Mouse (Mus musculus) retina, adult 2 months (tissue): ENCODE measurements around the gene Zfp553.

Source experiments
- DNase-seq: peaks from one replicate; pipeline ENCODE4 v3.0.0-alpha.2; 2012; ENCODE audit warnings: low read depth, low spot score

Zfp553 gene

DNA sequence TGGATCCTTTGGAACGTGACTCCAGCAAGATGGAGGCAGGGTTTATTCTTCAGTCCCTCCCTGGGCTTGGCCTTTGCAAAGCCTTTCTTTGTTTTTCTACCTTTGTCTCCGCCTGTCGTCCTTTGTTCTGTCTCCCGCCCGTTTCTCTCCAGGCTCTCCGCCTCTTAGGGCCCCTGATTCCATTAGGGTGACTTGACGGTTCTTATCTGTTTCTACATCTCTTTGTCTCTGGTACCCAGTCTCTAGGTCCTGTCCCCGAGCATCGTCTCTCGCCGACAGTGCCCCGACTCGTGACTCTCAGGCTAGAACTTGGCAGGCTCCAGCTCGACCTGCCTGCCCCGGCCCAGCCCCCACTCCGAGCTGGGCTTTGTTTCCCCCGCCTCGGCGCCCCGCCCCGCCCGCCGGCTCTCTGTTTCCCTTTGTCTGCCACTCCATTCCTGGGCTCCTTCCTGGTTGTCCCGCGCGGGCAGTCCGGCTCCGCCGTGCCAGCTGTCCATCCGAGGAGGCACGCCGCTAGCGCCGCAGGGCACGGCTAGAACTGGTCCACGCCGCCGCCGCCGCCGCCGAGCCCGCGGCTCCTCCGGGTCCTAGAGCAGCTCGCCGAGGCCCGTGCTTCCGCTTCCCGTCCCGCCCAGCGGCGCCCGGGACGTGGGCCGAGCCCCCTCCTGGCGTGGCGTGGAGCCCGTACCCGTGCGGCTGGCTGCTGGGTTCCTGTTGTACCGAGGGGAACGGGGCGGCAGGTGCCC lies at the start of gene Zfp553, which contains the start of gene Sept1:
Zfp553 (plus strand) TSS at position 440 of the 746 bp plus-strand sequence.
Sept1 (minus strand) TSS at position 509 of the 746 bp plus-strand sequence.
- DNase-seq, result no peak

- DNase-seq, result no peak
Observed at GRCm38 (mm10) chr7:127183345-127183744, 49.5 kb upstream of the Zfp553 start.

DNA sequence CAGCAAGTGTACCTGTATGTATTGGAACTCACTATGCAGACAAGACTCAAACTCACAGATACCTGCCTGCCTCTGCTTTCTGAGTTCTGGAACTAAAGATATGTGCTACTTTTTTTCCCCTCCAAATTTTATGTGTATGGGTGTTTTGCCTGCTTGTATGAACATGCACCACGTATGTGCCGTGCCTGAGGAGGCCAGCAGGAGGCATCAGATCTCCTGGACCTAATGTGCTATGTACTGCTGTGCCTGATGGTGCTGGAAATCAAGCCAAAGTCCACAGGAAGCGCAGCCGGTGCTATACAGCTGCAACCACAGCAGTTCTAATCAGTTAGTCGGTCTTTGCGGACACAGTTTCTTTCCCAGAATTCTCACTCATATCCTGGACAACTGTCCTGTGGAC lies 49.0 kb upstream of the Zfp553 start:
- no peak for DNase-seq

- DNase-seq, result no peak
Observed at GRCm38 (mm10) chr7:127184720-127185119, 48.1 kb upstream of the Zfp553 start.

- DNase-seq, result no peak
Observed at GRCm38 (mm10) chr7:127185601-127186000, 47.3 kb upstream of the Zfp553 start.

DNA sequence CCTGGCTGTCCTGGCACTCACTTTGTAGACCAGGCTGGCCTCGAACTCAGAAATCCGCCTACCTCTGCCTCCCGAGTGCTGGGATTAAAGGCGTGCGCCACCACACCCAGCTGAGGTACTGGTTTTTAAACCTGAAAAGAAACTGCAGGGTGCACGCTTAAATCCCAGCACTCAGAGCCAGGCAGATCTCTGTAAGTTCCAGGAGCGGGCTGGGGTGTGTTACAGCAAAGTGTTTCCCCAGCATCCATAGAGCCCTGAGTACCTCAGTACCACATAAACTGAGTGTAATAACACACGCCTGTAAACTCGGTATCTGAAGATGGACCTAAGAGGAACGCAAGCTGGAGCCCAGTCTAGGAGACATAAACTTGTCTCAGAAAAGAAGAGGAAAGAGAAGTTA lies 45.5 kb upstream of the Zfp553 start:
- no peak for DNase-seq

DNA sequence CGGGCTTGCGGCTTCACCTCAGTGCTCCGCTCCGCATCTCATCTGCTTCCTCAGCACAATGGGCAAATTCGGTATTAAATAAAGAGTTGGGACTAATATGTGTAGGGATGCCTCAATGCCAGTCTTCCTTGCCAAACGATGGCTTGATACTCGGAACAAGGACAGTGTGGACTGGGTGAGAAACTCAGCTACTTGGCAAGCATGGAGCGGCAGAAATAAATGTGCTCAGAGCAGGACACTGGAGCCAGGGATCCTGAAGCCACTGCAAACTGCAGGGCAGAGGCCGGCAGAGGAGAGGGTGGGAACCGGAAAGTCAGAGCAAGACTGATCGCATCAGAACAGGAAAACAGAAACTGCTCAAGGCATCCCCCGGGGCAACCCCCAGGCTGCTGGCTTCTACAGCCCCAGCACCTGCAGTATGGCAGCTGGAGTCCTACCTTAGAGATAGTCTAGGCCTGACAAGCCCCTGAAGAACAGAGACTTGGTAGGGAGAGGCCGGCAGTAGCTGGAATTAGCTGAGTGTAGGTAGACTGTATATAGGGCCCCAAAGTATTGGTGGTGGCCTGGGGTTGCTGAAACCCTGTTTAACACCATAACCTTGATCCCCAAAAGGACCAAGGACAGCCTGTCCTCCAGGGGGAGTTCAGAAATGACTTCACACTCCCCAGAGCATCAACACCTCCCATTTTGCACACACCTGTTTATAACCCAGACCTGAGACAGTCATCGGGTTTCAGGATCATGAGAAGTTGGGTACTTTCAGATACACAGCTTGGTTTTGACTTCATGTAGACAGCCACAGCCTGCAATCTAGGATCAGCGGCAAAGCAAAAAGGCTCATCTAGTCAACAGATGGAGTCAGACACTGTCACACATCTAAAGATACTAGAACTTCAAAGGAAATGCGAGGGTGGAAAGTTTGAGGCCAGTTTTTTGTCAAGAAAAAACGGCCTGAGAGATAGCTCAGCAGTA lies 44.3 kb upstream of the Zfp553 start:
- no peak for DNase-seq

DNA sequence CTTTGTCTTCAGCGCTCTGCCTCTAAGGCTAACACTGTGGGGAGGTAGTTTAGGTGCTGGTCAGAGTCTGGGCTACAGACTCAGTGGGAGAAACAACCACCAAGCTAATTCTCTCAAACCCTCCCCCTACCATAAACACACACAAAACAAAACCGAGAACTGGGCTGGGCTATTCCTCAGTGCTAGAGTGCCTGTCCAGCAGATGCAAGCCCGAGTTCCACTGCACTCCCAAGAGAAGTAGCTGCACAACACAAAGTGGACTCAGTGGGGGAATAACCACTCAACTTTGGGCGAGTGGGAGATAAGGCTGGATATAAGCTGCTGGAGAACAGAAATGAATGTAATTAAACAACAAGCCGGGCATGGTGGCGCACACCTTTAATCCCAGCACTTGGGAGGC lies 42.2 kb upstream of the Zfp553 start:
- no peak for DNase-seq

DNA sequence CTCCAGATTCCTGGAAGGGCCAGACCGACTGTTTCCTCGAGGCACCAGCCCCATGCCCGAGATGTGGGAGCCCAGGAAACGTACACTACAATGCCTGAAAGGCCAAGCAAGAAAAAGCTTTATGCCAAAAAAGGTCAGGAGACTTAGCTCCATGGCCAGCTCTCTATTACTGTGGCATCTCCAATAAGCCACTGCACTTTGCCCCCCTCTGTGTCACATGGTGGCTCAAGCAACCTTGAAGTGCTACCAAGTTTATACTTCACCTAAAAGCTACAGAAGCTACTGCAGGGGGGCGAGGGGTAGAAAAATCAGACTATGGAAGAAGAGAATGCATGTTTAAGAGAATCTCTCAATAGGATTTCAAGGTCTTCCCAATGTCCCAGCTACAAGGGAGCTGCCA lies 39.9 kb upstream of the Zfp553 start:
- DNase-seq, result no peak

GRCm38 (mm10) chr7:127194011-127194632 lies 38.7 kb upstream of the Zfp553 start:
- no peak for DNase-seq

DNA sequence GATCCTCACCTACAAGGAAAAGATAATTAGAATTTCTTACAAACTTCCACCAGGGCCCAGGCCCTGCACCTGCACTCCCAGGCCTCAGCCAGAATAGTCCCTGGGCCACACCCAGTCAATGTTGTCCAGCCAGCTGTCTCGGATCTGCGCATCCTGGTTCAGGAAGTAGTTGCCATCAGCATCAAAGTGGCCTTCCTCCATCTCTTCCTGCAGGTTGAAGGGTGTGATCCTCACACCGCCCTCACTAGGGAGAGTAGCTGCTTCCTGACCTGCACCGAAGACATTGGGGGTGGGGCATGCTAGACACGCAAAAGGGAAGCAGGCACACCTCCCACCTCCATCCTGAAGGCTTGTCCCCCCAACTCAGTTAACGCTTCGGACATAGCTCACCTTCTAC lies 38.2 kb upstream of the Zfp553 start:
- DNase-seq, result no peak

GRCm38 (mm10) chr7:127195544-127196295 lies 37.1 kb upstream of the Zfp553 start, which contains the start of gene Cd2bp2:
Cd2bp2 (minus strand) TSS chr7:127196050.
- peak; percentile 95 for DNase-seq

- no peak for DNase-seq
Observed at GRCm38 (mm10) chr7:127196484-127196883, 36.4 kb upstream of the Zfp553 start.

GRCm38 (mm10) chr7:127206606-127207005 lies 26.3 kb upstream of the Zfp553 start:
- no peak for DNase-seq

- DNase-seq, result no peak
Observed at GRCm38 (mm10) chr7:127207374-127208294, 25.2 kb upstream of the Zfp553 start.

DNA sequence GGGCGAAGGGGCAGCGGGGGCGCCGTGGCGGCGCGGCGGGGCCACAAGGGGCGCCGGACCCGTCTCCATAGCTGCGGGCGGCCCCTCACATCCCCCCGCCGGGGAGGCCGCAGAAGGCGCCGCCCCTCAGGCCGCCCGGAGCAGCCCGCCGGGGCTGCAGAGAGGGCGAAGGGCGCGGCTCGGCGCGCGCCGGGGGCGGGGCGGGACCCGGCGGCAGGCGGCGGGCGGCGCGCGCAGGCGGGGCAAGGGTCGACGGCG lies 24.6 kb upstream of the Zfp553 start, which contains the start of gene Tbc1d10b:
Tbc1d10b (minus strand) TSS at position 174 of the 258 bp plus-strand sequence.
- no peak for DNase-seq

DNA sequence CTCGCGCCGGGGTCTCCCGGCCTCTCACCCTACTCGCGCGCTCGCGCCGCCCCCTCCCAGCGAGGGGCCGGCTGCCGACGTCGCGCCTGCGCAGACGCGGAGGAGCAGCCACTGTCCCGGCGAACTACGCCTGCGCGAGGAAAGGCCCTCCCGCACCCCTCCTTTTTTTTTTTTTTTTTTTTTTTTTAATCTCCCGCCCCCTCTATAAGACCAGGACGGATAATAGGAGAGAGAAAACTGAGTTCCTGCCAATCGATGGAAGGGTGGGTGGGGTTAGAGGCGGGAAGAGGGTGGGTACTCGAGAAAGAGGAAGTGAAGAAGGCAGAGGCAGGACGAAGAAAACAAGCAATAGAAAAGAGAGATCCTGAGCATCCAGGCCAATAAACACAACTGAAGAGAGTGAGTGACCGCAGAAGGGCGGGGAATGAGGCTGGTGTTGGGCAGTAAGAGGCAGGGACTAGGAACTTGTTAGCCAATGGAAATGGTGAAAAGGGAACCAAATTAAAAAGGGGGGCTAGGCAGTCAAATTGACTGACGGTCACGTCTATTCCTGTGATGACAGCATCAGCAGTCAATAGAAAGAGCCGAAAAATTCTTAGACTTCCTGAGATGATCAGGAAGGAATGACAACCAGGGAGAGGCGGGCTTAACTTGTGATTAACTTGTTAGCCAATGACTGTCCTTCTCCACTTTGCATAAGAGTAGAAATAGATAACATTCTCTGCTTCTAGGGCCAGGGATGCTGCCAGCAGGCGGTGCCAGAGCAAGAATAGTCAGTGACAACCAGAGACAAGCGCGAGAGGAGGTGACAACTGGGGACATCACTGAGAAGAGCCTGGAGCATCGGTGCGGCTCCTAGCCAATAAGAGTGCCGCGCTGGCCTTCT lies 24.1 kb upstream of the Zfp553 start, which contains the start of gene Mylpf:
Mylpf (plus strand) TSS at position 338 of the 886 bp plus-strand sequence.
- DNase-seq, result peak; percentile 88

DNA sequence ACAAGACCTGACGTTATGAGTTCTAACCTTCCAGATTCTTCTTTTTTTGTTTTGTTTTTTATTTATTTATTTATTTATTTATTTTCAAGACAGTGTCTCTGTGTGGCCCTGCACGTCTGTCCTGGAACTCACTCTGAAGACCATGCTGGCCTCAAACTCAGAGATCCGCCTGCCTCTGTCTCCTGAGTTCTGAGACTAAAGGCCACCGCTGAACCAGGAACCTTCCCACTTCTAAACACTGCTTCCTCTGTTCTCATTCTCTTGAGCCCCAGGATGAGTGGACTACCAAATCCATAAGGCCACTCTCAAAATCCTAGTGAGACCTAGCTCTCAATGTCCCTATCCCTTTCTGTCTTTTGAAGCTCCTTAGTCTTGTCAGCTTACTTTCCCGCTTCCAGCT lies 23.0 kb upstream of the Zfp553 start:
- DNase-seq, result no peak

- DNase-seq, result no peak
Observed at GRCm38 (mm10) chr7:127210266-127210665, 22.6 kb upstream of the Zfp553 start.
